Mouse (Mus musculus) C2C12 (cell line): ENCODE results near the gene 1700007K13Rik.

Source experiments
- CTCF ChIP-seq: IDR thresholded peaks from one replicate; pipeline ENCODE4 v1.5.1; 2011; ENCODE audit not compliant: control insufficient read depth, insufficient read depth, insufficient read length
- MAX ChIP-seq: IDR thresholded peaks from one replicate; pipeline ENCODE4 v1.6.1; 2011; ENCODE audit warnings: mild to moderate bottlenecking, control low read depth
- MYOD1 ChIP-seq: IDR thresholded peaks from one replicate; pipeline ENCODE4 v1.6.1; 2011; ENCODE audit warnings: low read depth; ENCODE audit not compliant: control insufficient read depth, insufficient read length
- MYOG ChIP-seq: IDR thresholded peaks from one replicate; pipeline ENCODE4 v1.6.1; 2011; ENCODE audit not compliant: control insufficient read depth, insufficient read length; ENCODE audit errors: extremely low read depth

GRCm38 (mm10) chr2:28445082-28445481, 21.1 kb downstream of the 1700007K13Rik start:
- TF ChIP-seq CTCF (no peak), MYOG (no peak), MAX (no peak), MYOD1 (no peak)
